10 mouse cellular contexts compared by ENCODE assay signal in genomic region chr9:99632264-99632663, GRCm38 (mm10). TPM values are rescaled to one million over a fixed set of nuclear protein-coding genes. Genes with fewer than 3 reads are reported as not detected.
DNase-seq lines count a peak whose midpoint lies in the region; ATAC-seq and TF ChIP-seq lines count a peak whose summit lies in the region.
"Had no signal": no experiment of that assay in that cellular context is flagged by ENCODE, and none has a peak within 500 bp of the region (broad histone marks: within the 10 kb centered on the region; RNA-seq: fewer than 3 reads in every experiment).

No protein-coding gene starts in this region.

- 0 out of 2 replicates have a peak, but pooled peaks have one; percentile 3 for ATAC-seq in hindbrain, embryonic 13.5 days (ENCODE audit: low FRiP score)
- peak; percentile 41 for ATAC-seq in lung, postnatal 0 days

- peak overlapping the region; percentile 17; the same call in 1 of the 2 replicates for H3K4me3 ChIP-seq in heart, adult 2 months
- H3K4me3 ChIP-seq in hindbrain, embryonic 13.5 days = peak overlapping the region; percentile 11
- H3K4me3 ChIP-seq in lung, postnatal 0 days (ENCODE audit: low read depth, low read length) = no peak overlapping the region

- 62% methylated on average over 8 of the region's 8 CpGs for WGBS in heart, adult 2 months
- WGBS in hindbrain, embryonic 13.5 days = 25% methylated on average over 8 of the region's 8 CpGs
- 48% methylated on average over 8 of the region's 8 CpGs for WGBS in lung, postnatal 0 days

- no peaks in the 10 kb centered on the region for H3K36me3 ChIP-seq in heart, adult 2 months (ENCODE audit: control insufficient read depth, insufficient read depth, low read length)
- peaks cover 6% of the 10 kb centered on the region; the same call in 1 of the 2 replicates for H3K36me3 ChIP-seq in hindbrain, embryonic 13.5 days
- no peaks in the 10 kb centered on the region for H3K36me3 ChIP-seq in lung, postnatal 0 days (ENCODE audit: insufficient read depth, low read length)

- H3K27ac ChIP-seq in heart, adult 2 months = no peak overlapping the region
- peak overlapping the region; percentile 74 for H3K27ac ChIP-seq in hindbrain, embryonic 13.5 days
- no peak overlapping the region for H3K27ac ChIP-seq in lung, postnatal 0 days (ENCODE audit: low read length)
- H3K27ac ChIP-seq: macrophage had no signal

- no peaks in the 10 kb centered on the region for H3K79me2 ChIP-seq in heart, adult 2 months (replicated peaks; ENCODE audit: control insufficient read depth, insufficient read depth, low read length)

- peak; percentile 33 for TF ChIP-seq CTCF in heart, adult 2 months (IDR thresholded peaks at IDR 0.05)
- TF ChIP-seq CTCF in lung, postnatal 0 days (IDR thresholded peaks at IDR 0.05) = peak; percentile 43

- H3K27me3 ChIP-seq in heart, adult 2 months (ENCODE audit: control insufficient read depth, insufficient read depth, low read length) = no peaks in the 10 kb centered on the region
- H3K27me3 ChIP-seq in hindbrain, embryonic 13.5 days = no peaks in the 10 kb centered on the region
- H3K27me3 ChIP-seq in lung, postnatal 0 days (replicated peaks; ENCODE audit: insufficient read depth, low read length) = no peaks in the 10 kb centered on the region

- no peak for TF ChIP-seq EP300 in heart, adult 2 months (IDR thresholded peaks at IDR 0.05; ENCODE audit: insufficient read depth, low read depth, low read length)
- TF ChIP-seq EP300 in lung, postnatal 0 days (IDR thresholded peaks at IDR 0.05) = no peak

- 0 out of 2 replicates have a peak, but pooled peaks cover 1% of the 10 kb centered on the region for H3K4me1 ChIP-seq in heart, adult 2 months (ENCODE audit: control insufficient read depth, insufficient read depth, low read length)
- peaks cover 41% of the 10 kb centered on the region for H3K4me1 ChIP-seq in hindbrain, embryonic 13.5 days (replicated peaks)
- no peaks in the 10 kb centered on the region; the same call in 1 of the 2 replicates for H3K4me1 ChIP-seq in lung, postnatal 0 days (ENCODE audit: insufficient read depth, low read depth, low read length)

- intact Hi-C loops in heart, adult 2 months (cut with DNase I) = no loop called here

- TF ChIP-seq POLR2A in heart, adult 2 months (IDR thresholded peaks at IDR 0.05; ENCODE audit: insufficient read depth, low read depth, low read length) = no peak

- no peaks in the 10 kb centered on the region for H3K9me3 ChIP-seq in hindbrain, embryonic 13.5 days
- H3K9me3 ChIP-seq in lung, postnatal 0 days (ENCODE audit: low read length) = no peaks in the 10 kb centered on the region

- DNase-seq in heart, adult 2 months = no peak
- DNase-seq in heart, postnatal 4 days = no peak
- DNase-seq in embryo, embryonic 11 days = peak; percentile 25
- DNase-seq in lung, postnatal 0 days (ENCODE audit: low spot score) = peak; percentile 59
- DNase-seq in gastrocnemius, postnatal 10 days = no peak
- no peak for DNase-seq in cerebellum, adult 8-10 months
- DNase-seq in adrenal gland, postnatal 14 days = no peak

- H3K4me2 ChIP-seq in hindbrain, embryonic 13.5 days = peak overlapping the region; percentile 40
- peak overlapping the region; percentile 33; the same call in 1 of the 2 replicates for H3K4me2 ChIP-seq in lung, postnatal 0 days (replicated peaks; ENCODE audit: low read depth, low read length)

- H3K9ac ChIP-seq in heart, adult 2 months (ENCODE audit: low read depth, low read length) = no peak overlapping the region
- H3K9ac ChIP-seq in hindbrain, embryonic 13.5 days = no peak overlapping the region
- no peak overlapping the region for H3K9ac ChIP-seq in lung, postnatal 0 days (replicated peaks; ENCODE audit: low read depth)

RNA-seq across cellular contexts. Expression of gene Dzip1l, which starts 3.0 kb away (rescaled TPM):
- total RNA-seq in heart, adult 2 months (2021) = 1 to 10 TPM; 4.2 to 4.6 TPM
- polyA plus RNA-seq in heart, adult 2 months (2012; rRNA removed) = 2.0 and 3.2 TPM in 2 replicates
- 10 to 100 TPM; 13.2 to 16.2 TPM for total RNA-seq in heart, postnatal 4 days (2021)
- polyA plus RNA-seq in hindbrain, embryonic 13.5 days (2015; fragmentation: Nextera tagmentation; extraction: Ambion mirVana) = 8.9 and 10.8 TPM in 2 replicates
- polyA plus RNA-seq in lung, postnatal 0 days (2015; fragmentation: Nextera tagmentation; extraction: Ambion mirVana) = 15.4 and 17.1 TPM in 2 replicates
- total RNA-seq in gastrocnemius, postnatal 10 days (2021) = 1 to 10 TPM; 3.5 to 4.7 TPM
- total RNA-seq in adrenal gland, postnatal 14 days (2021) = 5.1 TPM in 2 replicates
- total RNA-seq: common myeloid progenitor, adult 5-6 weeks had no signal
- polyA plus RNA-seq: macrophage had no signal

RNA-seq across cellular contexts. Expression of gene A4gnt, which starts 20.0 kb away (rescaled TPM):
- total RNA-seq in heart, adult 2 months (2021) = not detected
- polyA plus RNA-seq in heart, adult 2 months (2012; rRNA removed) = not detected in 2 replicates
- not detected for total RNA-seq in heart, postnatal 4 days (2021)
- polyA plus RNA-seq in hindbrain, embryonic 13.5 days (2015; fragmentation: Nextera tagmentation; extraction: Ambion mirVana) = not detected in 2 replicates
- polyA plus RNA-seq in lung, postnatal 0 days (2015; fragmentation: Nextera tagmentation; extraction: Ambion mirVana) = not detected in 2 replicates
- total RNA-seq in gastrocnemius, postnatal 10 days (2021) = not detected
- not detected in 2 replicates for total RNA-seq in adrenal gland, postnatal 14 days (2021)
- total RNA-seq: common myeloid progenitor, adult 5-6 weeks had no signal
- polyA plus RNA-seq: macrophage had no signal

RNA-seq across cellular contexts. Expression of gene Dbr1, which starts 56.7 kb away (rescaled TPM):
- total RNA-seq in heart, adult 2 months (2021) = 1 to 10 TPM; 4.5 to 5.8 TPM
- 2.5 and 4.6 TPM in 2 replicates for polyA plus RNA-seq in heart, adult 2 months (2012; rRNA removed)
- 10 to 100 TPM; 10.0 to 10.3 TPM for total RNA-seq in heart, postnatal 4 days (2021)
- 26.0 and 26.8 TPM in 2 replicates for polyA plus RNA-seq in hindbrain, embryonic 13.5 days (2015; fragmentation: Nextera tagmentation; extraction: Ambion mirVana)
- polyA plus RNA-seq in lung, postnatal 0 days (2015; fragmentation: Nextera tagmentation; extraction: Ambion mirVana) = 14.1 and 15.8 TPM in 2 replicates
- 1 to 10 TPM; 5.6 to 7.1 TPM for total RNA-seq in gastrocnemius, postnatal 10 days (2021)
- 15.4 and 15.6 TPM in 2 replicates for total RNA-seq in adrenal gland, postnatal 14 days (2021)

Comparison
In these comparisons a context has a peak if more than half of its experiments do, and no peak if none do; other contexts are left out.
1. DNase-seq: peak in embryo, embryonic 11 days (single experiment) and lung, postnatal 0 days (single experiment); none in heart, adult 2 months (0 of 2), heart, postnatal 4 days (single experiment), gastrocnemius, postnatal 10 days (single experiment), cerebellum, adult 8-10 months (single experiment) and adrenal gland, postnatal 14 days (single experiment).